Mouse (Mus musculus) hindbrain, embryonic 13.5 days (tissue): ENCODE results near the gene 1700020L24Rik. TPM values are rescaled to one million over a fixed set of nuclear protein-coding genes. Genes with fewer than 3 reads are reported as not detected.

ENCODE experiments used
- polyA plus RNA-seq: library from polyadenylated mRNA; unstranded; fragments of >200 nt; fragmentation: Nextera tagmentation; extraction: Ambion mirVana; gene quantifications from 2 replicates; pipeline ENCODE4 v1.2.1, GENCODE M21; 2015

Gene 1700020L24Rik
- polyA plus RNA-seq, 1 experiment from 2014 or later: not detected

Other genes starting within 250 kb of the 1700020L24Rik start
- 0.12 TPM in 2 replicates for gene Slfn3, start 246.3 kb upstream of the 1700020L24Rik start, polyA plus RNA-seq
- gene Slfn14, start 151.0 kb upstream of the 1700020L24Rik start, polyA plus RNA-seq: 0.04 and 0.17 TPM in 2 replicates
- gene Ap2b1, start 138.7 kb upstream of the 1700020L24Rik start, polyA plus RNA-seq: 111 and 114 TPM in 2 replicates
- 16.8 and 18.3 TPM in 2 replicates for gene Pex12, start 135.1 kb upstream of the 1700020L24Rik start, polyA plus RNA-seq
- gene Rasl10b, start 28.5 kb upstream of the 1700020L24Rik start, polyA plus RNA-seq: 22.2 and 22.5 TPM in 2 replicates
- 0.43 and 1.4 TPM in 2 replicates for gene Gas2l2, start 8.2 kb upstream of the 1700020L24Rik start, polyA plus RNA-seq
- 3.5 and 3.8 TPM in 2 replicates for gene Mmp28, start 25.4 kb downstream of the 1700020L24Rik start, polyA plus RNA-seq
- gene Taf15, start 35.4 kb downstream of the 1700020L24Rik start, polyA plus RNA-seq: 14.7 and 16.4 TPM in 2 replicates
- not detected in 2 replicates for gene Heatr9, start 84.5 kb downstream of the 1700020L24Rik start, polyA plus RNA-seq
- gene Ccl5, start 92.8 kb downstream of the 1700020L24Rik start, polyA plus RNA-seq: not detected in 2 replicates
- 1.9 and 4.1 TPM in 2 replicates for gene Ccl9, start 141.0 kb downstream of the 1700020L24Rik start, polyA plus RNA-seq
- gene Ccl6, start 155.4 kb downstream of the 1700020L24Rik start, polyA plus RNA-seq: 2.3 and 2.7 TPM in 2 replicates
- gene Rpl9-ps1, start 207.9 kb downstream of the 1700020L24Rik start, polyA plus RNA-seq: not detected in 2 replicates
- gene Ccl3, start 211.7 kb downstream of the 1700020L24Rik start, polyA plus RNA-seq: 1.6 and 1.8 TPM in 2 replicates
- 0.53 and 0.71 TPM in 2 replicates for gene Ccl4, start 224.9 kb downstream of the 1700020L24Rik start, polyA plus RNA-seq